Mouse (Mus musculus): ENCODE results near the gene Cyfip2. TPM values are rescaled to one million over a fixed set of nuclear protein-coding genes. Genes with fewer than 3 reads are reported as not detected.

The Cyfip2 gene
- polyA plus RNA-seq, 1 experiment = 273 TPM

- TF ChIP-seq POLR2A (IDR thresholded peaks at IDR 0.05; ENCODE audit: extremely low read depth, insufficient read depth, low read length) (no peak), CTCF (IDR thresholded peaks at IDR 0.05; ENCODE audit: extremely low read depth, insufficient read depth, low read length) (peak; percentile 70)
- H3K4me1 ChIP-seq (ENCODE audit: control insufficient read depth, insufficient read depth, low read length) = no peaks in the 10 kb centered on the region
Observed at GRCm38 (mm10) chr11:46268991-46269390, 43.7 kb downstream of the Cyfip2 start.

GRCm38 (mm10) chr11:46265031-46265786 is 47.5 kb downstream of the Cyfip2 start:
- Histone ChIP-seq H3K4me3 (ENCODE audit: insufficient read depth, low read length) (no peak overlapping the region), H3K27ac (ENCODE audit: insufficient read depth, low read length) (no peak overlapping the region), H3K4me1 (ENCODE audit: control insufficient read depth, insufficient read depth, low read length) (no peaks in the 10 kb centered on the region)
- TF ChIP-seq CTCF (IDR thresholded peaks at IDR 0.05; ENCODE audit: extremely low read depth, insufficient read depth, low read length) (no peak), POLR2A (IDR thresholded peaks at IDR 0.05; ENCODE audit: extremely low read depth, insufficient read depth, low read length) (no peak)

More at GRCm38 (mm10) chr11:46268991-46269390, 43.7 kb downstream of the Cyfip2 start:
- Histone ChIP-seq H3K27ac (ENCODE audit: insufficient read depth, low read length) (no peak overlapping the region), H3K4me3 (ENCODE audit: insufficient read depth, low read length) (no peak overlapping the region)

GRCm38 (mm10) chr11:46264584-46264983 is 48.1 kb downstream of the Cyfip2 start:
- Histone ChIP-seq H3K27ac (ENCODE audit: insufficient read depth, low read length) (no peak overlapping the region), H3K4me3 (ENCODE audit: insufficient read depth, low read length) (no peak overlapping the region), H3K4me1 (ENCODE audit: control insufficient read depth, insufficient read depth, low read length) (no peaks in the 10 kb centered on the region)
- TF ChIP-seq CTCF (IDR thresholded peaks at IDR 0.05; ENCODE audit: extremely low read depth, insufficient read depth, low read length) = no peak
- TF ChIP-seq POLR2A (IDR thresholded peaks at IDR 0.05; ENCODE audit: extremely low read depth, insufficient read depth, low read length) = no peak

- TF ChIP-seq POLR2A (IDR thresholded peaks at IDR 0.05; ENCODE audit: extremely low read depth, insufficient read depth, low read length) = no peak
- no peak for TF ChIP-seq CTCF (IDR thresholded peaks at IDR 0.05; ENCODE audit: extremely low read depth, insufficient read depth, low read length)
Observed at GRCm38 (mm10) chr11:46263291-46263690, 49.4 kb downstream of the Cyfip2 start.

GRCm38 (mm10) chr11:46262854-46263253 is 49.8 kb downstream of the Cyfip2 start:
- H3K27ac ChIP-seq (ENCODE audit: insufficient read depth, low read length) = no peak overlapping the region
- H3K4me1 ChIP-seq (ENCODE audit: control insufficient read depth, insufficient read depth, low read length) = no peaks in the 10 kb centered on the region
- H3K4me3 ChIP-seq (ENCODE audit: insufficient read depth, low read length) = no peak overlapping the region
- TF ChIP-seq CTCF (IDR thresholded peaks at IDR 0.05; ENCODE audit: extremely low read depth, insufficient read depth, low read length) (no peak), POLR2A (IDR thresholded peaks at IDR 0.05; ENCODE audit: extremely low read depth, insufficient read depth, low read length) (no peak)

More at GRCm38 (mm10) chr11:46263291-46263690, 49.4 kb downstream of the Cyfip2 start:
- no peak overlapping the region for H3K27ac ChIP-seq (ENCODE audit: insufficient read depth, low read length)
- no peaks in the 10 kb centered on the region for H3K4me1 ChIP-seq (ENCODE audit: control insufficient read depth, insufficient read depth, low read length)
- no peak overlapping the region for H3K4me3 ChIP-seq (ENCODE audit: insufficient read depth, low read length)

GRCm38 (mm10) chr11:46258749-46259148 is 53.9 kb downstream of the Cyfip2 start:
- H3K27ac ChIP-seq (ENCODE audit: insufficient read depth, low read length) = no peak overlapping the region
- H3K4me1 ChIP-seq (ENCODE audit: control insufficient read depth, insufficient read depth, low read length) = no peaks in the 10 kb centered on the region
- no peak overlapping the region for H3K4me3 ChIP-seq (ENCODE audit: insufficient read depth, low read length)
- no peak for TF ChIP-seq CTCF (IDR thresholded peaks at IDR 0.05; ENCODE audit: extremely low read depth, insufficient read depth, low read length)
- no peak for TF ChIP-seq POLR2A (IDR thresholded peaks at IDR 0.05; ENCODE audit: extremely low read depth, insufficient read depth, low read length)

- H3K4me1 ChIP-seq (ENCODE audit: control insufficient read depth, insufficient read depth, low read length) = no peaks in the 10 kb centered on the region
- H3K27ac ChIP-seq (ENCODE audit: insufficient read depth, low read length) = no peak overlapping the region
- no peak overlapping the region for H3K4me3 ChIP-seq (ENCODE audit: insufficient read depth, low read length)
- peak; percentile 58 for TF ChIP-seq CTCF (IDR thresholded peaks at IDR 0.05; ENCODE audit: extremely low read depth, insufficient read depth, low read length)
- no peak for TF ChIP-seq POLR2A (IDR thresholded peaks at IDR 0.05; ENCODE audit: extremely low read depth, insufficient read depth, low read length)
Observed at GRCm38 (mm10) chr11:46258207-46258606, 54.5 kb downstream of the Cyfip2 start.

- Histone ChIP-seq H3K4me3 (ENCODE audit: insufficient read depth, low read length) (no peak overlapping the region), H3K27ac (ENCODE audit: insufficient read depth, low read length) (no peak overlapping the region), H3K4me1 (ENCODE audit: control insufficient read depth, insufficient read depth, low read length) (no peaks in the 10 kb centered on the region)
- TF ChIP-seq POLR2A (IDR thresholded peaks at IDR 0.05; ENCODE audit: extremely low read depth, insufficient read depth, low read length) = no peak
- TF ChIP-seq CTCF (IDR thresholded peaks at IDR 0.05; ENCODE audit: extremely low read depth, insufficient read depth, low read length) = no peak
Observed at GRCm38 (mm10) chr11:46255291-46255690, 57.4 kb downstream of the Cyfip2 start.

- peak; percentile 91 for TF ChIP-seq CTCF (IDR thresholded peaks at IDR 0.05; ENCODE audit: extremely low read depth, insufficient read depth, low read length)
- TF ChIP-seq POLR2A (IDR thresholded peaks at IDR 0.05; ENCODE audit: extremely low read depth, insufficient read depth, low read length) = no peak
- no peak overlapping the region for H3K4me3 ChIP-seq (ENCODE audit: insufficient read depth, low read length)
Observed at GRCm38 (mm10) chr11:46251994-46252393, 60.7 kb downstream of the Cyfip2 start.

GRCm38 (mm10) chr11:46248352-46248751 is 64.3 kb downstream of the Cyfip2 start:
- Histone ChIP-seq H3K4me3 (ENCODE audit: insufficient read depth, low read length) (no peak overlapping the region), H3K27ac (ENCODE audit: insufficient read depth, low read length) (no peak overlapping the region), H3K4me1 (ENCODE audit: control insufficient read depth, insufficient read depth, low read length) (no peaks in the 10 kb centered on the region)
- TF ChIP-seq POLR2A (IDR thresholded peaks at IDR 0.05; ENCODE audit: extremely low read depth, insufficient read depth, low read length) = no peak
- TF ChIP-seq CTCF (IDR thresholded peaks at IDR 0.05; ENCODE audit: extremely low read depth, insufficient read depth, low read length) = no peak

More at GRCm38 (mm10) chr11:46251994-46252393, 60.7 kb downstream of the Cyfip2 start:
- no peak overlapping the region for H3K27ac ChIP-seq (ENCODE audit: insufficient read depth, low read length)
- no peaks in the 10 kb centered on the region for H3K4me1 ChIP-seq (ENCODE audit: control insufficient read depth, insufficient read depth, low read length)
